Mouse (Mus musculus) cerebellum, adult 2 months (tissue): ENCODE data around the gene Zfp319. TPM values are rescaled to one million over a fixed set of nuclear protein-coding genes. Genes with fewer than 3 reads are reported as not detected.

Source experiments
- DNase-seq, 2 experiments: peaks; one replicate each; pipeline ENCODE4 v3.0.0; 2021
- H3K27ac ChIP-seq: fragments of 200-500 bp; 2 replicates; pipeline ENCODE4 v1.5.1; 2012; ENCODE audit warnings: low read length, control low read depth, inconsistent platforms; ENCODE audit not compliant: insufficient read depth
- H3K27me3 ChIP-seq: fragments of 200-500 bp; 2 replicates; pipeline ENCODE4 v1.6.1; 2012; ENCODE audit warnings: inconsistent platforms, mild to moderate bottlenecking, low read length, moderate library complexity; ENCODE audit not compliant: control insufficient read depth, insufficient read depth
- H3K4me1 ChIP-seq: fragments of 200-500 bp; 2 replicates; pipeline ENCODE4 v1.6.1; 2011; ENCODE audit warnings: low read length; ENCODE audit not compliant: control insufficient read depth, insufficient read depth
- H3K4me3 ChIP-seq: fragments of 200-500 bp; replicated peaks from 2 replicates; pipeline ENCODE3; 2011; ENCODE audit warnings: mild to moderate bottlenecking, low read depth, low read length, control low read depth; ENCODE audit not compliant: insufficient read depth
- CTCF ChIP-seq: fragments of 200-500 bp; IDR thresholded peaks from 2 replicates; pipeline ENCODE4 v1.5.1; 2011; ENCODE audit warnings: low read depth, mild to moderate bottlenecking, control low read depth, low read length, moderate library complexity, borderline replicate concordance; ENCODE audit not compliant: insufficient read depth
- POLR2A ChIP-seq: fragments of 200-500 bp; IDR thresholded peaks from 2 replicates; pipeline ENCODE4 v1.6.1; 2011; ENCODE audit warnings: low read length, control low read depth, borderline replicate concordance; ENCODE audit not compliant: insufficient read depth
- WGBS: fragments of 180-500 bp; shearing (Covaris S2); methylation state at CpG from one replicate; pipeline ENCODE4 v1.1.7; 2018; 5-methylcytosine and 5-hydroxymethylcytosine counted together
- polyA plus RNA-seq: library from polyadenylated mRNA; depleted of rRNA; stranded (reverse); fragments of >200 nt; gene quantifications from 2 replicates; pipeline ENCODE4 v1.2.3, GENCODE M21; 2012; rRNA removed

The Zfp319 gene
- polyA plus RNA-seq, 1 experiment, result 11.0 TPM

DNA sequence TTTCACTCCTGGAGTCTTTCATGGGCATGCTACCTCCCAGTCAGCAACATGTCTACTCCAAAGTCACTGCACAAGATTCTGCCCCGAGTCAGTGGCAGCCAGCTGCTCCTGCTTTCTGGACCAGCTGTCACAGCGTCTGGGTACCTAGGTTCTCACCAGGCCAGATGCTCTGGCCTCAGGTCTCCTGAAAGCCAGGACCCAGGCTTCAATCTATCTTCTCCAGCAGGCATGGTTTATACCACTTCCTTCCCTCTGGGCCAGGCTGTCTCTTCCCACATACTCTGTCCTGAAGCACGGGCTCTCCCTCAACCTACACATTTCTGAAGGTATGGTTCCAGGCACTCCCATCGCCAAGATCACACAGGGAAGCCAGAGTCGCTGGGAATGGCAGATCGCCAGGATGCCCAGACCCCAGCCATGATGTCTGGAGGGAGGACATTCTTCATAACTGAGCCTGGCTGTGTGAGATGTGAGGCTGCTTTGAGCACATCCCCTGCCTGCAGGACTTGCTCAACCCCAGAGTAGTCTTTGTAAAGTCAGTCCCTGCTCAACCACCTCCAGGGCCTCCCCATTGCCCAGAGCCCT lies 42.6 kb downstream of the Zfp319 start:
- Histone ChIP-seq H3K27me3 (no peaks in the 10 kb centered on the region), H3K4me1 (no peaks in the 10 kb centered on the region), H3K27ac (no peak overlapping the region), H3K4me3 (no peak overlapping the region)
- no peak for DNase-seq
- no peak for TF ChIP-seq POLR2A
- no peak for TF ChIP-seq CTCF
- 16% methylated on average over 6 of the region's 6 CpGs for WGBS

DNA sequence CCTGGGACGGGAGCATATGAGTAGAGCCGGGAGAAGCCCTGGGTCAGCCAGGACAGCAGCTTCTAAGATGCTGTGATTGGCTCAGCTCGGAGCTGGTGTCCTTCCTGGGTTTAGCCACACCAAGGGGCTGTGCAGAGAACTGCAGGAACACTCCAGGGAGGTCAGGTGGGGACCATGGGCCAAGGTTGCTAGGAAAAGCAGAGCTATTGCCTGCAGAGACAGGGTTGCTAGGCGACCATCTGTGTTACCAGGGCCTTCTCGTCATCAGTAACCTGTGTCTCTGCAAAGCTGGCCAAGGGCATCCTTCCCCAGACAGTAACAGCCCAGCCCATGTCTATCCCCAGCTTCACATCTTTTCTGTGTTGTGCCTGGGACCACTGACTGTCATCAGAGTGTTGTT lies 50.3 kb downstream of the Zfp319 start:
- Histone ChIP-seq H3K27me3 (no peaks in the 10 kb centered on the region), H3K4me1 (no peaks in the 10 kb centered on the region), H3K27ac (no peak overlapping the region), H3K4me3 (no peak overlapping the region)
- no peak for DNase-seq
- 51% methylated on average over 5 of the region's 5 CpGs for WGBS
- TF ChIP-seq POLR2A, result no peak
- no peak for TF ChIP-seq CTCF

Other genes with a start within 250 kb of the Zfp319 start
- gene Kifc3, start 129.1 kb downstream of the Zfp319 start, polyA plus RNA-seq, result 49.9 and 56.8 TPM in 2 replicates
- gene Cngb1, start 25.4 kb downstream of the Zfp319 start, polyA plus RNA-seq, result 0.41 and 0.54 TPM in 2 replicates
- gene Tepp, start 21.4 kb downstream of the Zfp319 start, polyA plus RNA-seq, result 0.18 and 0.89 TPM in 2 replicates
- 12.4 and 14.2 TPM in 2 replicates for gene Usb1, start 334 bp upstream of the Zfp319 start, polyA plus RNA-seq
- 10.6 and 12.1 TPM in 2 replicates for gene Mmp15, start 20.3 kb upstream of the Zfp319 start, polyA plus RNA-seq
- gene Cfap20, start 102.9 kb upstream of the Zfp319 start, polyA plus RNA-seq, result 76.0 and 76.1 TPM in 2 replicates
- 37.6 and 38.2 TPM in 2 replicates for gene Csnk2a2, start 158.1 kb upstream of the Zfp319 start, polyA plus RNA-seq
- 1.1 and 1.2 TPM in 2 replicates for gene Ccdc113, start 202.1 kb upstream of the Zfp319 start, polyA plus RNA-seq
- not detected in 2 replicates for gene Prss54, start 244.4 kb upstream of the Zfp319 start, polyA plus RNA-seq